Mouse (Mus musculus): ENCODE results near the gene Sgms1. TPM values are rescaled to one million over a fixed set of nuclear protein-coding genes. Genes with fewer than 3 reads are reported as not detected.

Sgms1 gene
- total and polyA plus RNA-seq, 2 experiments from 2014 or later: 21.3 to 28.4 TPM

DNA sequence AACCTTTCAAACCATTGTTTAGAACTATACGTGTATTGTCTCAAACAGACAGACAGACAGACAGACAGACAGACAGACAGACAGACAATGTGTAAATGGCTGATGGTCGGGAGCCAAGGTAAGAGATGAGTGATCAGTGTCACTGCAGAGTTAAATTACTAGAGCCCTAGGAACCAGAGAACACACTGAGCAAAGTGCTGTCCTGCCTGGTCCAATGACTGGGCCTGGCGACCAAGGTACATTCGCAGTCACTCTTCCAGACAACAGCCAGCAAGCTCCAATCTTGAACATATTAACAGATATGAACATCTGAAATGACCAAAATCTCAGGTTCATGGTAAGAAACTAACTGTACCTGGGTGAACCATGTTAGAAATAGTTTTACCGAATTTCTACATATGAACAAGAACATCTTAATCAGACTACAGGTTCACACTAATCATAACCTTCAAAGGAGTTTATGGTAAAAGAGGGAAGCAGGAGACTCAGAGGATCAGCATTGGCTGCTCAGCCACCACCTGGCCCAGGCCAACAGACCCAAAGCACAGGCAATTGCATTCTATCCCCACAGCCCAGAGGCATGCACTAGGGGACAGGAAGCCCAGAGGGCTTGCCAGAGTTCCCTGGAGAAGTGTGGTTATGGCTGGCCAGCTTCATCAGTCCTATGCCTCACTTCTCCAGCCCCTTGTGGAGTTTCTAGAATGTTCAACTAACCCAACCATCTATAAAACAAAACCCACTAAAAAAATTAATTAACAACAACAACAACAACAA is 104.6 kb downstream of the Sgms1 start:
- H3K4me1 ChIP-seq (ENCODE audit: insufficient read depth, low read length): no peaks in the 10 kb centered on the region
- no peak for TF ChIP-seq CTCF (IDR thresholded peaks at IDR 0.05)
- H3K4me3 ChIP-seq (ENCODE audit: low read depth, low read length): no peak overlapping the region
- no peak overlapping the region for H3K27ac ChIP-seq (ENCODE audit: low read depth, low read length)
- H3K9ac ChIP-seq (replicated peaks; ENCODE audit: low read length, poor library complexity, severe bottlenecking): no peak overlapping the region
- ATAC-seq (ENCODE audit: low FRiP score) (no peak), DNase-seq (ENCODE audit: low spot score) (no peak)
- H3K36me3 ChIP-seq (ENCODE audit: insufficient read depth, low read length): no peaks in the 10 kb centered on the region
- no peak overlapping the region for H3K4me2 ChIP-seq (ENCODE audit: low read depth, low read length, poor library complexity, severe bottlenecking)
- 91% methylated on average over 5 of the region's 5 CpGs for WGBS
- no peaks in the 10 kb centered on the region for H3K9me3 ChIP-seq (ENCODE audit: low read length)
- no peaks in the 10 kb centered on the region for H3K27me3 ChIP-seq (ENCODE audit: insufficient read depth, low read length)

GRCm38 (mm10) chr19:32281917-32282316 is 107.6 kb downstream of the Sgms1 start:
- TF ChIP-seq CTCF (IDR thresholded peaks at IDR 0.05): no peak
- Histone ChIP-seq H3K4me2 (ENCODE audit: low read depth, low read length, poor library complexity, severe bottlenecking) (no peak overlapping the region), H3K27ac (ENCODE audit: low read depth, low read length) (no peak overlapping the region), H3K9ac (replicated peaks; ENCODE audit: low read length, poor library complexity, severe bottlenecking) (no peak overlapping the region), H3K9me3 (ENCODE audit: low read length) (no peaks in the 10 kb centered on the region), H3K4me3 (ENCODE audit: low read depth, low read length) (no peak overlapping the region), H3K36me3 (ENCODE audit: insufficient read depth, low read length) (no peaks in the 10 kb centered on the region), H3K4me1 (ENCODE audit: insufficient read depth, low read length) (no peaks in the 10 kb centered on the region), H3K27me3 (ENCODE audit: insufficient read depth, low read length) (no peaks in the 10 kb centered on the region)
- ATAC-seq (ENCODE audit: low FRiP score) (no peak), DNase-seq (ENCODE audit: low spot score) (no peak)
- 78% methylated on average over 4 of the region's 4 CpGs for WGBS

- no peak for TF ChIP-seq CTCF (IDR thresholded peaks at IDR 0.05)
- Histone ChIP-seq H3K27ac (ENCODE audit: low read depth, low read length) (no peak overlapping the region), H3K9me3 (ENCODE audit: low read length) (no peaks in the 10 kb centered on the region), H3K4me1 (ENCODE audit: insufficient read depth, low read length) (no peaks in the 10 kb centered on the region), H3K36me3 (ENCODE audit: insufficient read depth, low read length) (no peaks in the 10 kb centered on the region), H3K4me3 (ENCODE audit: low read depth, low read length) (no peak overlapping the region), H3K9ac (replicated peaks; ENCODE audit: low read length, poor library complexity, severe bottlenecking) (no peak overlapping the region), H3K27me3 (ENCODE audit: insufficient read depth, low read length) (no peaks in the 10 kb centered on the region), H3K4me2 (ENCODE audit: low read depth, low read length, poor library complexity, severe bottlenecking) (no peak overlapping the region)
- no peak for ATAC-seq (ENCODE audit: low FRiP score)
- 80% methylated on average over 4 of the region's 4 CpGs for WGBS
- no peak for DNase-seq (ENCODE audit: low spot score)
Observed at GRCm38 (mm10) chr19:32280380-32280779, 109.1 kb downstream of the Sgms1 start.

GRCm38 (mm10) chr19:32279400-32279799 is 110.1 kb downstream of the Sgms1 start:
- 89% methylated on average over 6 of the region's 6 CpGs for WGBS
- TF ChIP-seq CTCF (IDR thresholded peaks at IDR 0.05): no peak
- no peak overlapping the region for H3K4me3 ChIP-seq (ENCODE audit: low read depth, low read length)
- H3K36me3 ChIP-seq (ENCODE audit: insufficient read depth, low read length): no peaks in the 10 kb centered on the region
- no peak overlapping the region for H3K9ac ChIP-seq (replicated peaks; ENCODE audit: low read length, poor library complexity, severe bottlenecking)
- H3K9me3 ChIP-seq (ENCODE audit: low read length): no peaks in the 10 kb centered on the region
- H3K4me2 ChIP-seq (ENCODE audit: low read depth, low read length, poor library complexity, severe bottlenecking): no peak overlapping the region
- no peak overlapping the region for H3K27ac ChIP-seq (ENCODE audit: low read depth, low read length)
- H3K4me1 ChIP-seq (ENCODE audit: insufficient read depth, low read length): no peaks in the 10 kb centered on the region
- no peaks in the 10 kb centered on the region for H3K27me3 ChIP-seq (ENCODE audit: insufficient read depth, low read length)
- DNase-seq (ENCODE audit: low spot score): no peak
- ATAC-seq (ENCODE audit: low FRiP score): no peak

DNA sequence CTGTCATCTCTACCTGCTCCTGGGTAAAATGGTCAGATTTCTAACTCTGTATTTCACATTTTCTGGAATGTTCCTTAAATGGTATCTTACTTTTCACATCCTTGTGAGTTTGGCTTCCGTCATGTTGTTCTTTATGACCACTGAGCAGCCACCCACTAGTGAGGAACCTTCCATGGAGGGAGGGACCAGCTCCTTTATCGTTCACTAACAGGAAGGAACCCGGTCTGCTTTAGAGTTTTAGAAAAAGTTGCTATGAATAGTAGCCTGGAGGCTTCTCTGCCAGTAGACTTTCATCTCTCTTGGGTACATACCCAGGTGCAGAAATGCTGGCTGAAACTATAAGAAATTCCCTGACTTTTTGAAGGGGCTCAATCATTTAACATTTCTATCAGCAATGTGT is 111.6 kb downstream of the Sgms1 start:
- H3K4me2 ChIP-seq (ENCODE audit: low read depth, low read length, poor library complexity, severe bottlenecking): no peak overlapping the region
- H3K4me1 ChIP-seq (ENCODE audit: insufficient read depth, low read length): no peaks in the 10 kb centered on the region
- H3K9ac ChIP-seq (replicated peaks; ENCODE audit: low read length, poor library complexity, severe bottlenecking): no peak overlapping the region
- H3K36me3 ChIP-seq (ENCODE audit: insufficient read depth, low read length): no peaks in the 10 kb centered on the region
- TF ChIP-seq CTCF (IDR thresholded peaks at IDR 0.05): no peak
- ATAC-seq (ENCODE audit: low FRiP score) (no peak), DNase-seq (ENCODE audit: low spot score) (no peak)
- H3K9me3 ChIP-seq (ENCODE audit: low read length): no peaks in the 10 kb centered on the region
- no peak overlapping the region for H3K4me3 ChIP-seq (ENCODE audit: low read depth, low read length)
- H3K27me3 ChIP-seq (ENCODE audit: insufficient read depth, low read length): no peaks in the 10 kb centered on the region
- H3K27ac ChIP-seq (ENCODE audit: low read depth, low read length): no peak overlapping the region
- WGBS: 83% methylated on average over 3 of the region's 3 CpGs

GRCm38 (mm10) chr19:32277287-32277686 is 112.2 kb downstream of the Sgms1 start:
- Histone ChIP-seq H3K36me3 (ENCODE audit: insufficient read depth, low read length) (no peaks in the 10 kb centered on the region), H3K4me3 (ENCODE audit: low read depth, low read length) (no peak overlapping the region), H3K9me3 (ENCODE audit: low read length) (no peaks in the 10 kb centered on the region), H3K4me2 (ENCODE audit: low read depth, low read length, poor library complexity, severe bottlenecking) (no peak overlapping the region), H3K27ac (ENCODE audit: low read depth, low read length) (no peak overlapping the region), H3K27me3 (ENCODE audit: insufficient read depth, low read length) (no peaks in the 10 kb centered on the region), H3K4me1 (ENCODE audit: insufficient read depth, low read length) (no peaks in the 10 kb centered on the region), H3K9ac (replicated peaks; ENCODE audit: low read length, poor library complexity, severe bottlenecking) (no peak overlapping the region)
- no peak for ATAC-seq (ENCODE audit: low FRiP score)
- no peak for DNase-seq (ENCODE audit: low spot score)
- TF ChIP-seq CTCF (IDR thresholded peaks at IDR 0.05): no peak
- WGBS: 86% methylated on average over 2 of the region's 2 CpGs

Data from midbrain, postnatal 0 days (tissue).